Mouse (Mus musculus) CD4-positive helper T cell, adult 2 months (primary cell): Measurements from ENCODE around the gene Ikzf1.

ENCODE experiments used
- DNase-seq: peaks from one replicate; pipeline ENCODE4 v3.0.0-alpha.2; 2012; ENCODE audit warnings: low read depth, missing footprints, low spot score

The Ikzf1 gene

GRCm38 (mm10) chr11:11719748-11720147 is 34.9 kb downstream of the Ikzf1 start:
- peak; percentile 82 for DNase-seq

GRCm38 (mm10) chr11:11725252-11725875 is 40.6 kb downstream of the Ikzf1 start:
- DNase-seq = peak; percentile 70

DNA sequence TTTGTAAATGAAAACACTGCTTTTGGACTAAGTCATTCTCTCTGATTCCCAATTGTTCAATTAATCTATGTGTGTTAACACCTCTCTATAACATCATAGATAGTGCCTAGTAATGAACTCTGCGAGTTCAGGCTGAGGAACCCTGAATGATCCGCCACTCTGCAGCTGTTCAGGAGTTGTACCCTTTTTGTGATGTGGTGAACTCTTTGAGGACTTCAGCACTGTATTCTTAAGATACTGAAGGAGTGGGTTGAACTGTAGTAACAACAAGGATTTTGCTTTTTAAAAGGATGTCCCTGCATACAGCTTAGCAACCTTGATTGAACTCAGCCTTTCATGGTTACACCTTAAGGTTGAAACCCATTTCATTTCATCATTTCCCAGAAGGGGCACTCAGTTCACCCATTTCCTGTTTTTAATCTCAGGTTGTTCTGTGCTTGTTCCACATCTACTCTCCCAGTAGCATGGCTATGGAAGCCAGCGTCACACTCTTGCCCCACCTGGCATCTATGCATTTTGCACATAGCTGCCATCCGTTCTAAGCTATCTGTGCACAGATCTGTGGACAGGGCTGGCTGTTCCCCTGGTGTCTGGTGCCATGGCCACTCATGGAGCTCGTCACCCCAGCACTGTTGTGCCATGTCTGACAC is 41.2 kb downstream of the Ikzf1 start:
- peak; percentile 91 for DNase-seq

DNA sequence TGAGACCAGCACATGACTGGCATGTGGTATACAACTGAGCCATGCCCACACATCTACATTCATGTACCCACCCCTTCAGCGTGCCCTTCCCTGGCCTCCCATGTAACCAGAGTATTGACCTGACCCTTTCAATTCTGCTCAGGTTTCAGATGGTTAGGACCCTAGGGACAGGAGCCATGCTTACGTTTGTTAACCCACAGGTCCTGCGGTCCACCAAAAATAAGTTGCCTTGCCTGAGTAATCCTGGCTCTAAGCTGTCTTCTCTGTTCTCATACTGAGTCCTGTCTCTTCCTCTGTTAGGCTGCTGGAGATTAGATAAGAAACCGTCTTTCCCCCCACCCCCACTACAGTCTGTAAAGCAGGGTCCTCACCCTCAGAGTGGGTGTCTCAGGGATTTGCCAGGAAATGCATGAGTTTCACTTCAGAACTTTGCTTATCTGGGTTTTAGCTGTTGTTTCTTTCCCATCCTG is 42.0 kb downstream of the Ikzf1 start:
- peak; percentile 65 for DNase-seq

DNA sequence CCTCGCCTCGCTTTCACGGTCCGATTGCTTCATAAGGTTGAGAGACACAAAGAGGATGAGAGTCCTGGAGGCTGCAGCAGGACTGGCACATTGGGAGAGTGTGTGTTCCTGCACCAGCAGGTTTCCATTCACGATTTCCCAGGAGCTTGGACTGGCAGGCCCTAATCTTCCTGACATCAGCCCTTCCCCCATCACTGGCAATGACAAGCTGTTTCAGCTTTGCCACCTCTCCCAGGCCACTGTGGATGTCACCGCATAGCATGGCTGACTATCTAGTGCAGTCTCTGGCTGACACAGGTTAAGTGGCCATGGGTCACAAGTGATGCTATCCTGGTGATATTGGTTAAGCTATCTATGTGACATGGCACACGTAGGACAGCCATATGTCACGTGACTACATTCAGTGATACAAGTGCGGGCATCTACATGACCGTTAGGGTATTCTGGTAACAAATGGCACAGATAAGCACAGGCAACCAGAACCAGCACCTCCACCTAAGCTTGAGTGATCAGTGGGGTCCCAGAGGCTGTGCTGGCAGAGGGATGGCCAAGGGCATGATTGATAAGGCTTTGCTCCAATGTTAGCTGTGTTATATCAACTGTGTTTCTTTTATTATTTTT is 43.2 kb downstream of the Ikzf1 start:
- DNase-seq = no peak

DNA sequence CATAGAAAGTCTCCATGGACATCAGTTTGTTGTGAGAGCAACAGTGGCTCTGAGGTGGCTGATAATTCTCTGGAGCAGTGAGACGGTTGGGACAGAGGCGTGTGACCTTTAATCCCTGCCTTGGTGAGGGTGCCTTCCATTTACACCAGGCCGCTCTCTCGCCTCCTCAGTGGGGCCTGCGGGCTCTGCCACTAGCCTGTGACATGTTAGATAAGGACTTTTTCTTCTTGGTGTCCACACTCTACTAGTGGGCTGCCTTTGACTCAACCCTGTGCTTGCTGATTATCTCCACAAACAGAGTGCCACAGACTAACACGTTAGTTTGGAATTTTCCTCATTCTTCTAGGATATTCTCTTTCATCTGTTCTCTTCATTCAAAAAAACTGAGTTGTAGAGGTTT is 44.4 kb downstream of the Ikzf1 start:
- no peak for DNase-seq

GRCm38 (mm10) chr11:11730062-11730461 is 45.3 kb downstream of the Ikzf1 start:
- DNase-seq = no peak

DNA sequence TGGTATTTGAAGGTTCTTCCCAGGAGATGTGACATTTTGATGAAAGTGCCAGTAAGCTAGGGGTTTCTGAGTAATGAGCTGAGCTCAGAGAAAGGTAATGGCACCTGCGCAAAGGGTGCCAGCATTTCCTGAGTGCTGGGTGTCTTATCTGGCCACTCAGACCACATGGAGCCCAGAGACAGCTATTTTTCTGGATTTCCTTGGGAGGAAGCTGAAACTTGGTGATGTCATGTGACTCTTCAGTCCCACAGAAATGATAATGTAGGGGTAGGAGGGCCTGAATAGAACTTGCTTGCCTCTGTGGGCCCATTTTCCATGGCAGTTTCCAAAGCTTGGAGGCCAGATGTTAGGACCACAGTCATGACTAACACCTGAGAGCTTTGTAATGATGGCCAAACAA is 46.9 kb downstream of the Ikzf1 start:
- no peak for DNase-seq

- no peak for DNase-seq
These were observed 48.4 kb downstream of the Ikzf1 start for GRCm38 (mm10) chr11:11732972-11733770.

DNA sequence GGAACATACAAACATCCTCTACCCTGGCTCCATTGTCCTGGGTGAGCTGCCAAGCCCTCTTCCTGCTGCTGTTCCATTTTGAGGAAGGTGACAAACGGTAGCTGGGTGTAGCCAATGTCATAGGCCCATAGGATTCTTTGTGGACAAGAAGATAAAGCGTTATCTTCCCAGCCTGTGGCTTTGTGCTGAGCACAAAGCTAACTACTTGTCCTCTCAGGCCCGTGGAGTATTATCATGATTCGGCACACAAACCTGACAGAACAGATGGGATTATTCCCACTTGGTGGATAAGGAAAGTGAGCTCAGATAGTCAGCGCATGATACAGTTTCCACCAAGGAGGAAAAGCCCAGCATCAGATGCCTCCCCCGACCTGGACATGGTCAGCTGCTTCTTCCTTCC is 50.4 kb downstream of the Ikzf1 start:
- no peak for DNase-seq

DNA sequence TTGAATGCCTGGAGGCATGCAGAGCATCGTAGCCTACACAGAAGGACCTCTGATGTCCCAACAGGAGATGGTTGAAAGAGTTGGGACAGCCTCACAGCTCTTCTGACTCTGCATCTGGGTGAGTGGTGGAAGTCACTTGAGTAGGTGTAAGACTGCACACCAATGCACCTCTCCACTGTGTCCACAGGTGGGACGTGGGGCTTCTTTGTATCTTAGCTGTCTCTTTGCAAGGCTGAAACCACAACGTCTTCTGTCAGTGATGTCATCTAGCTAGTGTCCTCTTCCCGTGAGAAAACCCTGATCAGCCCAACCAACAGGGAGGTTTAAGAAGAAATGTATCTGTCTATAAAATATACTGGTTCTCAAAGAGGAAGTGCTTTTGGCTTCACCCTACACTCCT is 52.1 kb downstream of the Ikzf1 start:
- peak; percentile 76 for DNase-seq

DNA sequence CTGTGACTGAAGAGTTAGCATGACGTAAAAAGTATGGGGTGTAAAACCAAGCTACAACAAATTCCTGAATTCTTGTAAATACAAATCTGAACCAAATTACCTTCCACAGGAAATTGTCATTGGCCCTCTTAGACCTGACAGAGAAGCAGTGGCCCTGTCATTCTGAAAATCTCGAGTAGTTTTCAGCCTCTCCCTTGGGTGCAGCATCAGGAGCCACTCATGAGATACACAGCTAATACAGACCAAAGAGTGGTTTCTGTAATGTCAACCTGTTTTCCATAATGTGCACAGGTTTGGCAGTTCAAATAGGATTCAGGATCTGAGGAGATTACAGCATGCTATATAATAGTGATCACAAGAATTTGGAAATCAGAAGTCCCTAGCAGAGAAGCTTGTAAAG is 52.8 kb downstream of the Ikzf1 start:
- no peak for DNase-seq

DNA sequence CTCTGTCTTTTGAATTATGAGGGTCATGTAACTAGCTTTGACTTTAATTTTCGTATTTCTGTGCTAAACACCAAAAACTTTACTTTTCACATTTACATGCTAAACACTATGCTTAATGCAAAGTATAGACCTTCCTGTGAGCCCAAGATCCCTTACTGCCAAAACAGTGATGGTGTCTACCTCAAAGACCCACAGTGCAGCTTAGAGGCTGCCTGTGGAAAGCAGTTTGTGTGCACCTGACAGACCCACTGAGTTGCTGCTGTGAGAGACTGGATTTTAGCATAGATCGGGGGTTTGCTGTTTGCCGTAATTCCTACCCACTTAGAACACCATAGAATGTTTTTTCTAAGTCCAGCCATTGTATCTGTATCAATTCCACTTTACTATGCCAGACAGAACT is 54.3 kb downstream of the Ikzf1 start:
- no peak for DNase-seq

DNA sequence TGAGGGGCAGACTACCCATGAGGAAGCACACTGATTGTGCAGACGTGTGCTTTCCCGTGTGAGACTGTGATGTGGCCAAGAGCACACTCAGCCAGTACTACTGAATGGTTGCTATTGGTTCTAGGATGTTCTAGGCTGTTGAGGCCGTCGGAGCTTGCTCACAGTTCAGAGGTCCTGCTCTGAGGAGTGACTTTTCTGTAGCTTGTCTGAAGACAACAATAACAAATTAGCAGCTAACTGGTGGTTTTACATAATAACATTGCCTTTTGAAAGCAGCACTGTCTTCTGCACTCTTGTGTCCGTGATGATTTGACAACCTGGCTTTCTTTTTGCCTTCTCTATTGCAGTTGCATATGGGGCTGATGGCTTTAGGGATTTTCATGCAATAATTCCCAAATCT is 55.8 kb downstream of the Ikzf1 start:
- peak; percentile 52 for DNase-seq

DNA sequence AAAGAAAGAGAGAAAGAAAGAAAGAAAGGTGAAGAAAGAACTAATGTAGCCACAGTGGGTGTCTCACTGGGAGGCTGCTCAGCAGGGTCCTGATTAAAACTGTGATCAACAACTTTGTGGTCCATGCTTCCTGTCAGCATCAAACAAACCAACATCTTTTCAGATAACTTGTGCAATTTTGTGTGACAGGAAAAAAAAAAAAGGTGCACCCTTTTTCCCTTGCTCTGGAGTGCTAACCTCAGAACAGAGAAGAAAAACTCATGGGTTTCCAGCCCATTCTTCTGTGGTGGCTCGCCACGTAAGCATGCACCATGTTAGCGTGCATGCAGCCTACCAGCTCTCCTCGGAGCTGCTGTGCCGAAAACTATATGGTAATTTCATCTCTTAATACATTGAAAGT is 56.8 kb downstream of the Ikzf1 start:
- peak; percentile 86 for DNase-seq

DNA sequence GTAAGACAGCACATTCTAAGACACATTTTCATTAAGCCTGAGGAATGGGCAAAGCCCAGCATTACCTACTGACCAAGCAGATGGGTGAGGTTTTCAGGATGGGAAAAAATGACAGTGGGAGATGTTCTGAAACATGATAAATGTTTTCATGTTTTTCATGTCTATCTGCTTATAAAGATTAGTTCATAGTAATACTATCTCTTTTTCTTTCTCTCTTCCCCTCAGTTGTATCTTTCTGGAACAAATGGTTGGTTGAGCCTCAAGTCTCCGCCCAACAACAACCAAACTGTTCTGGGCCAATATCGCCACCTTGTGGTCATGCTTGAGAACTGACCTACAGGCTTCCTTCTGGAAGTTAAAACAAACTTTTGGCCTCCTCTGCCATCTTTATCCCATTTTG is 57.8 kb downstream of the Ikzf1 start:
- DNase-seq = peak; percentile 84

- no peak for DNase-seq
These were observed 59.4 kb downstream of the Ikzf1 start for GRCm38 (mm10) chr11:11744222-11744621.

GRCm38 (mm10) chr11:11751091-11751490 is 66.3 kb downstream of the Ikzf1 start:
- DNase-seq = peak; percentile 38

- DNase-seq = no peak
These were observed 68.1 kb downstream of the Ikzf1 start for GRCm38 (mm10) chr11:11752859-11753258.

DNA sequence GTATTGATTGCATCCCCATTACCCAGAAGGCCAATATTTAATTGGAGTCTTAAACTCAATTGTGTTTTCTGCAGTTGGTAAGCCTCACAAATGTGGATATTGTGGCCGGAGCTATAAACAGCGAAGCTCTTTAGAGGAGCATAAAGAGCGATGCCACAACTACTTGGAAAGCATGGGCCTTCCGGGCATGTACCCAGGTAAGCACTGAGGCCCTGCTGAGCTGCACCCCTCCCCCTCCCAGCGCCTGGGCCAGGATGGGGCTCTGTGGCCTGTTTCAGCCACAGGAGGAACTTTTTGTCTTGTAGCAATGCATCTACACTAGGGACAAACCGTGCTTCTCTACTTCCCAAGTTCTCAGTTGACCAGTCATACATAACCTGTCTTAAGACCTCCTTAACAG is 73.3 kb downstream of the Ikzf1 start:
- DNase-seq = no peak

DNA sequence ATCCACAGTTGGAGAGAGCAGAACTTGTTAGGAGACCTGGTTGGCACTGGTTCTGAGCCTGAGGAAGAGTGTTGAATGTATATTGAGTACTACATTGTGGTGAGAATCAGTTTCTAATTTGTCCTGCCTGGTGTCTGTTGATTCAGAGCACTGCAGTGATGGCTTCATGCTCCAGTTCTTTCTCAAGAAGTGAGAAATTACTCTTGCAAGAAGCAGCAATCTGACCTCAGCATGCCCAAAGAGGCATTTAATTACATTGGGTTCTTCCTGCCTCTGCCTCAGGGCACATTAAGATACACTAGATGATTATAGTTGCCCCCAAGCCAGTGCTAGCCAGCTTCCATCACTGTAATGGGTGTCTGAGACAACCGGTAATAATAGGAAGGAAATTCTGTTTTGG is 74.1 kb downstream of the Ikzf1 start:
- no peak for DNase-seq

DNA sequence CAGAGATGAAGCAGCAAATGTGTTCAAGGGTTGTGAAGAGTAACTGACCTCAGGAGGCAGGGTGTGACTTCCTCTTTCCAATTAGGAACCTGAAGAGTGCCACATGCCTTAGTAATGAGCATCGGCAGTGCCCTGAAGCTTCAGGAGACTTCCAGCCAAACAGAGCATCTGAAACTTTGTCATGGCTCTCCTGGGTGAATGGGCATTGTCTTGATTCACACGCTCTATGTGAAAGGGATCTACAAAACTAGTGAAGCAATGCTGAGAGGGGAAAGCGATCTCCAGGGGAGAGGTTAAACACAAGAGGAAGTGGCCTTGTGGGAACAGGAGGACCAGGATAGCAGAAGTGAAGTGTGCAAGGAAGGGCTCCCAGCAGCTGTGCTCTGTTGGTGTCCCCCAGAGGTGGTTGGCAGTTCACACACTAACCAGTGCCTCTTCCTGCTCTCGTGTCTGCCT is 78.4 kb downstream of the Ikzf1 start:
- DNase-seq = no peak
